Mouse (Mus musculus): Measurements from ENCODE around the gene 4931428F04Rik. TPM values are rescaled to one million over a fixed set of nuclear protein-coding genes. Genes with fewer than 3 reads are reported as not detected.

Gene 4931428F04Rik
- total RNA-seq, 2 experiments from 2014 or later = 0.18 to 1.1 TPM

GRCm38 (mm10) chr8:105288958-105289732 is 519 bp downstream of the 4931428F04Rik start:
- peak; percentile 86 for ATAC-seq (ENCODE audit: poor library complexity, severe bottlenecking)

- ATAC-seq (ENCODE audit: poor library complexity, severe bottlenecking) = no peak
These were observed 1.4 kb downstream of the 4931428F04Rik start for GRCm38 (mm10) chr8:105288231-105288630.

DNA sequence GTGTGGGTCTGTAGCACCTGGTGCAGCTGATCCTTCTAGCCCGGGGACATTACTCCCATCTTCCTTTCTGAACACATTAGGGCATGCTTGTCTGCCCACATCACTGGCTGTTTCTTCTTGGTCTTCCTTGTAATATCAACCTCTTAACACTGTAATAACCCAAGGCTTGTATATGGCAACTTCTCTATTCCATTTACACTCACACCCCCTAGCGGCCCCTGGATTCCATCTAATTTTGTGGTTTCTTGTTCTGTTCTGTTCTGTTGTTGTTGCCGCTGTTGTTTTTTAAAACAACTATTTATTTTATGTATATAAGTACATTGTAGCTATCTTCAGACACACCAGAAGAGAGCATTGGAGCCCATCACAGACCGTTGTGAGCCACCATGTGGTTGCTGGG is 2.8 kb downstream of the 4931428F04Rik start:
- ATAC-seq (ENCODE audit: poor library complexity, severe bottlenecking) = no peak

- no peak for ATAC-seq (ENCODE audit: poor library complexity, severe bottlenecking)
These were observed 4.2 kb downstream of the 4931428F04Rik start for GRCm38 (mm10) chr8:105285514-105285913.

DNA sequence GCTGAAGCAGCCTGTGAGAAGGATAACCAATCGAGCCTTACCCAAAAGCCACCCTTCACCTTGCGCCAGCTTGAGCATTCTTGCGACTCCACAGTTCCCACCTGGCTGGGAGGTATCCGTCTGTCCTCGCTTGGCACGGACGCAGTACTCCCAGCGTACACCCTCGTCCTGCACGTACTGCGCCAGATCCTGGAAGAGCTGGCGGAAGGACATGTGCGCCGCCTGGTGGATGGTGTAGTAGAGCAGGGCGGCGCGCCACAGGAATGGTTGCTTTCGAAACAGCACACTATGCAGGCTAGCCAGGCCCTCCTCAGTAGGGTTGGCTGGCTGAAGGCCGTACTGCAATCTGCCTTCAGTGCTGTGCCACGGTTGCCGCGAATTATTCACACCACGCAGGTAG is 6.6 kb downstream of the 4931428F04Rik start:
- ATAC-seq (ENCODE audit: poor library complexity, severe bottlenecking) = peak; percentile 74

DNA sequence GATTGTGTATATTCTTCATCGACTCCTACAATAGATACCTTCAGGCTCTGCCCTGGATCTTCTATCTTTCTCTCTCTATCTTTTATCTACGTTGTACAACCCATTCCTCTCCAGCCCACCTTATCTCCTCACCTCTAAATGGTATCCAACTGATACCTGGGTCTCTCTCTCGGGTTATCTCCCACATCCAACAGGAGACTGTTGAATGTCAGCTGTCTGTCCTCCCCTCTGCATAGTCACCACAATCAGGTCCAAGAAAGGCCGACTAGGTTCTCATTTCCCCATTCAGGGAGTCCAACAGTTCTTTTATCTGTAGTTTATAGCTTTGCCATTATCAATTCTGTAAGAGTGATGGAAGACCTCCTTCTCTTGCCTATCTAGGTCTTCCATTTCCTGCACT is 7.4 kb downstream of the 4931428F04Rik start:
- ATAC-seq (ENCODE audit: poor library complexity, severe bottlenecking) = no peak

DNA sequence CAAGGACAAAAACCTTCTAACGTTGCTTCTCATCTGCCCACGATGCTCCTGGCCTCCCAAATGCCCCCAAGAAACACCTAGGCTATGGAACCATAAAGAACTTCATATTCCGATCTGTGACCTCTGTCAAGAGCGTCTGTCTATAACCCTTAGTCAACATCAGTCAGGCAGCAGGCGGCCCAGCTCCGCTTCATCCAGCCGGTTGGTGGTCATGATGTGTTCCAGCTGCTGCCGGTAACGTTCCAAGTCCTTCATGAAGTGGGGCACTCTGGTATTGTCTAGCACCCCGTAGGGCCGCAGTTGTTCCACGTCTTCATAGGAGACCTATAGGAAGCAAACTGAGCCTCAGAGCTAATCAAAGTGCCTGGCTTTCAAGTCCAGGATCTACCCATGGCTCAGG is 7.8 kb downstream of the 4931428F04Rik start:
- no peak for ATAC-seq (ENCODE audit: poor library complexity, severe bottlenecking)

DNA sequence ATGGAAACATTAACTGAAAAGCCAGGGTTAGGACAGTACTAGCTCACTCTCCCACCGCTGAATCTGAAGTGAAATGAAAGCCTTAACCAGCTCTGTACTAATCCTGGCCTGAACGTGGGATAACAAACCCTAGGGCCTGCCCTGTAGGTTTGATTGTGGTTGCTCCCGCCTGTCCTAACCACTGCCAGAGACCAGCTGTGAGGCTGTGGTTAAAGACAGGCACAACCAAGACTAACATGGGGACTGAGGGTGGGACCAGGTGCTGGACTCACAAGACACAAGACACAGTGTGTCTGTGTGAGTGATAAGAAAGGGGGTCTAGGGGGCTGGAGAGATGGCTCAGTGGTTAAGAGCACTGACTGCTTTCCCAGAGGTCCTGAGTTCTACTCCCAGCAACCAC is 9.1 kb downstream of the 4931428F04Rik start:
- ATAC-seq (ENCODE audit: poor library complexity, severe bottlenecking) = no peak

DNA sequence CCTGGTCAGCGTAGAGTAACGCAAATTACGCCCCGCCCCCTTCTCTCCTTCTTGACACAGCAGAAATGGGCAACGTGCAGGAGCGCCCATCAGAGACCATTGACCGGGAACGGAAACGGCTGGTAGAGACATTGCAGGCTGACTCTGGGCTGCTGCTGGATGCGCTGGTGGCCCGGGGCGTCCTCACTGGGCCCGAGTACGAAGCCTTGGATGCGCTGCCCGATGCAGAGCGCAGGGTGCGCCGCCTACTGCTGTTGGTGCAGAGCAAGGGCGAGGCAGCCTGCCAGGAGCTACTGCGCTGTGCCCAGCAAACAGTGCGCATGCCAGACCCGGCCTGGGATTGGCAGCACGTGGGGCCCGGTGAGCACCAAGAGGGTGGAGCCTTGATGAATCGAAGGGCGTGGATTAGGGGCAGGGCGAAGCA is 10.7 kb downstream of the 4931428F04Rik start:
- peak; percentile 66 for ATAC-seq (ENCODE audit: poor library complexity, severe bottlenecking)

DNA sequence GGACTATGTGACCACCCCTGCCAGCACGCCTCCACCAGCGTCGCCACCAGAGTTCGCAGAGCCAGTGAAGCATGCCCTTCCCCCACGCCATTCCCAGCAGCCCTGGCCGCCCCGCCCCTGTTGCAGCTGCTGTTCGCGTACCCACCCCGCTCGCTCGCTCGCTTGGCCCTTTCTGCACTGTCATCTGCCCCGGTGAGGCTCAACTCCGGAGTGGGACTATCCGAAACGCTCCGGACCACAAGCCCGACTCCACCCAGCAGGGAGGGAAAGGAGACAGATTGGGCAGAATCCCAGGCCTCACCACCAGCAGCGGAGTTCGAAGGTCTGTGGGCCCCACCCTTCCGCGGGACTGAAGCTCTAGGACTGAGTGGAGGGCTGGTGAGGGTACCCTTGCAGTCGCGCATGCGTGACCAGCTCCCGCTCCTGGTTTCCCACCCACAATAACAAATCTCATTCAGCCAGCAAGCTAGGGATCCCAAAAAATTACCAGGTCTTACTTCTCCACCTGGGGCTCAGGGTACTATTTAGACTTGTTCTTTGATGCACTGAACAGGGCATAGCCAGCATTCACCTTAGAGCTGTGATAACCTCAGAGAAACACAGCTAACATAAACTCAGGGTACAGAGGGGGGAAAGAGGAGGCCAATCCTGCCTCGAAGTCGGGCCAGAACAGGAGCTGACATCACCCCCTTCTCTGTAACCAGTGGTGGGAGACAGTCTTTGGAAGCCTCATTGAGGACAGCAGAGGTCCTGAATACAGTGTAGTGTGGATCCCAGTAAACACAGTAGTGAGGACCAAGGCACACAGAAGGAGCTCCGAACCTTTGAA is 13.2 kb downstream of the 4931428F04Rik start:
- peak; percentile 61 for ATAC-seq (ENCODE audit: poor library complexity, severe bottlenecking)

- ATAC-seq (ENCODE audit: poor library complexity, severe bottlenecking) = no peak
These were observed 13.8 kb downstream of the 4931428F04Rik start, which contains the start of gene Nol3 for GRCm38 (mm10) chr8:105275840-105276239. Gene Nol3 (plus strand): TSS chr8:105276140.

DNA sequence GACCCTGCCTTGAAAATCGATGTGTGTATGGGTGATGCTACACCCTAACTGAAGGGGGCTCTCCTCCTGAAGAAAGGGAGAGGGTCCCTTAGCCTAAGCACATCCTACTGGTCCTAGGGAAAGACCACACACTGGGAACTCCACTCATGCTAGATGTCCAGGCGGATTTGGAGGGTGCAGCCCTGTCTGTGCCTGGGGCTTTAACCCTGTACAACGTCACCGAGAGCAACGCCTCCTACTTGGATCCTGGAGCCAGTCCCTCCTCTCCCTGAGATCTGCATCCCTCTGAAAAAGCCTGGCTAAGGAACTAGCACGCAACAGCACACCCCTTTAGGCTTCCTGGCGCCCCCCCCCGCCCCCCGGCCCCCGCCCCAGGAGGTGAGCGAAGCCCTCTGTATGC is 14.3 kb downstream of the 4931428F04Rik start:
- ATAC-seq (ENCODE audit: poor library complexity, severe bottlenecking) = no peak

DNA sequence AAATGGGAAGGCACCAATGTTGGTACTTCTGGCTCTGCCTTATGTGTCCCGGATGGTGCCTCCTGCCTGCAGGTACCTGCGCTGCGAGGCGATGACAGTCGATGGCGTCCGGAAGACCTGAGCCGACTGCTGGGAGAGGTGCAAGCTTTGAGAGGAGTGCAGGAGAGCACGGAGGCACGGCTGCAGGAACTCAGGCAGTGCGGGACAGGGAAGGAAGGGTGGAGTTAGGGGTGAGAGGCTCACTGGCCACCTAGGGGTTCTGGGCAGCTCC is 18.8 kb downstream of the 4931428F04Rik start:
- no peak for ATAC-seq (ENCODE audit: poor library complexity, severe bottlenecking)

DNA sequence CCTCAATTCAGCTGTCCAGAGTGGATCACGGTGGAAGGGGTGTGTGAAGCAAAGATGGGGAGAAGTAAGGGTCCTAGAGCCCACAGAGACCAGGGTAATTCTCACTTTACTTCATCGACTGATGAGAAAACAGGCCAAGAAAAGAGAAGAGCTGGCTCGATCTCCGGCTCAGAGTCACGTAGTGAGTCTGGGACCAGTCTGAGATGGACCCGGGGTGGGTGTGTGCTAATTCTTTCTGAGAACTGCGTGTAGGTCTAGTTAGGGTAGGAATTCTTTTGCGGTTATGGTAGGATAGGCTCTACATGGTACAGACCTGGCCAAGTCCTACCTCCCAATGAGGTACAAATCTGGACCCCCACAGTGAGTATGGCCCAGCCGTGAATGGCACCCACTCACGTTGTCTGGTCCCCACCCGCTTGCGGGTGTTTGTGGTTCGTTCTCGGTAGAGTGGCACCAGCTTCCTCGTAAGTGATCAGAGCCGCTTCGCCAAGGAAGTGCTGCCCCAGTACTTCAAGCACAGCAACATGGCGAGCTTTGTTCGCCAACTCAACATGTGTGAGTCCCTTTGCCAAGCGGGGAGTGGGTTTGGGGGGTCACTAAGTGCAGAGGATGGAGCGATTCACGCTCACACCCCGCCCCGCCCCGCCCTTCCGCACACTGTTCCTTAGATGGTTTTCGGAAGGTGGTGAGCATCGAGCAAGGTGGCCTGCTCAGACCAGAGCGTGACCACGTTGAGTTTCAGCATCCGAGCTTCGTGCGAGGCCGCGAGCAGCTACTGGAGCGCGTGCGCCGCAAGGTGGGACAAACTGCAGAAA is 19.4 kb downstream of the 4931428F04Rik start:
- ATAC-seq (ENCODE audit: poor library complexity, severe bottlenecking) = no peak

GRCm38 (mm10) chr8:105269461-105269947 is 20.2 kb downstream of the 4931428F04Rik start, which contains the start of gene Hsf4:
Gene Hsf4 (plus strand): TSS chr8:105269801.
- peak; percentile 47 for ATAC-seq (ENCODE audit: poor library complexity, severe bottlenecking)

DNA sequence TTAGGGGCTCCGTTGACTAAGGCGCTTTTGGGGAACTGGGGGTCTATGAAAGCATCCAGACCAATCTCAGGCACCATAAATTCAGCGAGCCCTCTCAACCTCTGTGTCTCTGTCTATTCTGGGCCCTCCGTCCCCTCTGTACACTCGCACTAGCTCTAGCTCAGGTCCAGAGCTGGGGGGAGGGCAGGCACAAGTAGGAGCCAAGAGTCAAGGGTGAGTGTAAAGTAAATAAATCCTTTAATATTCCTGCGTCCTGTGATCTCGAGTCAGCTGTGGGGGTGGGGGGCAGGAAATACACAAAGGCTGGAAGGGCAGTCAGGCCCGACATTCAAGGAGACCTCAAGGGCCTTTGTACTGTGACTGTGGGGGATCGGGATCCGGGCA is 20.6 kb downstream of the 4931428F04Rik start:
- ATAC-seq (ENCODE audit: poor library complexity, severe bottlenecking) = no peak

GRCm38 (mm10) chr8:105268342-105269074 is 21.2 kb downstream of the 4931428F04Rik start:
- no peak for ATAC-seq (ENCODE audit: poor library complexity, severe bottlenecking)

DNA sequence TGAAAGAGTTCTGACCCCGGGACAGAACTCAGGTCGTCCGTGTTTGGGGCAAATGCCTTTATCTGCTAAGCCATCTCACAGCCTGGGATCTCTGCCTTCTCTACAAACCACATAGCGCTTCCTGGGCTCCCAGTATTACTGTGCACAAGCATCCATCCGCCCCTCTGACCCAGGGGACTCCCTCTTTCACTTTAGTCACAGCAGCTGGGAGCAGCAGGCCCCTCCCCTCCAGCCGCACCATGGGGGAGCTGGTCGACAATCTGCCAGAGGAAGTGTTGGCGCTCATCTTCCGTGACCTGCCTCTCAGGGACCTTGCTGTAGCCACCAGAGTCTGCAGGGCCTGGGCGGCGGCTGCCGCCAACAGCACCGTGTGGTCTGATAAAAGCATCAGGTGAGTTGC is 22.9 kb downstream of the 4931428F04Rik start:
- ATAC-seq (ENCODE audit: poor library complexity, severe bottlenecking) = no peak

DNA sequence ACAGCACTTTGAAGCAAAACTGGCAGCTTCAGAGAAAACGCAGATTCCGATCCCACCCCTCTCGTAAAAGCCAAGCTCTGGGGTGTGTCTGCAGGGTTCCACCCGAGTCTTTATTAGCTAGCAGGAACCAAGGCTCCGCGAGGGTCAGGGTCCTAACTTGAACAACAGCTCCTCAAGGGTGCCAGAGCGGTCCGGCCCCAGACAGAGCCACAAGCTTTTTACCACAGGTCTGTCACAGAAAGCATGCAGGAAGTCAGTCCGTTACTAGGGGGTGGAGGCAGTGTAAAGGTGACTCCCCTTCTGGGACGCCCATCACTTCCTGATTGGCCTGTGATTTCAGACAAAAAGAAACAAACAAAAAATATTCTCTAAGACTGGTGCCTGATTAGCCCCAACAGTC is 24.5 kb downstream of the 4931428F04Rik start:
- ATAC-seq (ENCODE audit: poor library complexity, severe bottlenecking) = peak; percentile 68
